Mouse (Mus musculus) lung, postnatal 10 days (tissue): ENCODE measurements around the gene G6pc3.
"Not testable (repeated sequence)": the region's sequence is repeated elsewhere in the genome, so short reads cannot be mapped to it uniquely, and the experiment has no call there.

Experiments used
- DNase-seq: peaks from one replicate; pipeline ENCODE4 v3.0.0; 2021

Gene G6pc3

DNA sequence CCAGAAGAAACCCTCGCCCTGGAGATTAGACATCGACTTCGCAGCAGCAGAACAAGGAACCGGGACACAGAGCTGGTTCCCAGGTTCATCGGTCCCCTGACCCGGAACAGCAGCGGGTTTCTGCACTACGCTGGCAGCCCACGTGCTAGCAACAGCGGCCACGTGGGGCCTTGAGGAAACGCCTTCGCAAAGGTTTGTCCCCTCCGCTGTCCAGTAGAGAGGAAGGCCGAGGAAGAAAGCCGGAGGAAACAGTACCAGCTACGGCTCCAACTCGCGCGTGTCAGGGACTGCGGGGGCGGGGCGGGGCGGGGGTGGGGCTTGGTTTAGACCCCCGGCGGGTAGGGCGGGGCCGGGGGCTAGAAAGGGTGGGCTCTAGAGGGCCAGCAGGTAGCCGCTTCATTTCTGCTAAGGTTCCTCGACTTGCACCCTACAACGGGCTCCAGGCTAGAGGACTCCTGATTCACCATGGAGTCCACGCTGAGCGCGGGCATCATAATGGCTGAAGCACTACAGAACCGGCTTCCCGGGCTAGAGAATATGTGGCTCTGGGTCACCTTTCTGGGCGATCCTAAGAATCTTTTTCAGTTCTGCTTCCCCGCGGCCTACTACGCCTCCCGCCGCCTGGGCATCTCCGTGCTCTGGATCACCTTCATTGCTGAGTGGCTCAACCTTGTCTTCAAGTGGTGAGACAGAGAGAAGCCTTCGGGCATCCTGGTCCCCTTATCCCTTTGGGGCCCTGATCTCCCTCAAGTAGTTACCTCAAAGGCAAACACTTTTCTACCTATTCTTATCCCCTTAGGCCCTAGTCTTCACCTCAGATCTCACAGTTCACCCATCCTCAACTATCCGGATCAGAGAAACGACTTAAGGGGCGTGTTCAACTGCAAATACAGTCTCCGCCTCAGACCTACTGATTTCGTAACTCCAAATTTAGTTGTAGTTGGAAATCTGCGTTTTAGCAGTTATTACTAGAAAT, at the start of gene G6pc3:
TSS of gene G6pc3 (plus strand) at position 160 of the 976 bp plus-strand sequence.
- peak; percentile 94 for DNase-seq

DNA sequence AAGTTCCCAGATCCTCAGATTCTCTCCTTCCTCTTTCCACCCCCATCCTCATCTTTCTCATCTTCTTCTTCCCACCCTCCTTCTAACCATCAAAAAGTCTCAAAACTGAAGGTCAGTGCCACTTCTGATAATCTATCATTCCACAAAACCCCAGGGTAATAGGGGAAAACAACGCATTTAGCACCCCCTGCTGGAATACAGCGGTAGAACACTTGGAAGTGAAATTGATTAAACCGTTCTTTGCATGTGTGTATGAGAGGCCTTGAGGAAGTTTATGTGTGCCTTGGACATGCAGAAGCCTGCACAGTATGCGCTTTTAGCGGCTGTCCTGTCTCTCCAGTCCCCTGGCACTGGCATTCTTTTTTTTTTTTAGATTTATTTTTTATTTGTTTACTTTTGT, 48.9 kb upstream of the G6pc3 start:
- DNase-seq: peak; percentile 77

GRCm38 (mm10) chr11:102142355-102142754, 47.1 kb upstream of the G6pc3 start:
- no peak for DNase-seq

DNA sequence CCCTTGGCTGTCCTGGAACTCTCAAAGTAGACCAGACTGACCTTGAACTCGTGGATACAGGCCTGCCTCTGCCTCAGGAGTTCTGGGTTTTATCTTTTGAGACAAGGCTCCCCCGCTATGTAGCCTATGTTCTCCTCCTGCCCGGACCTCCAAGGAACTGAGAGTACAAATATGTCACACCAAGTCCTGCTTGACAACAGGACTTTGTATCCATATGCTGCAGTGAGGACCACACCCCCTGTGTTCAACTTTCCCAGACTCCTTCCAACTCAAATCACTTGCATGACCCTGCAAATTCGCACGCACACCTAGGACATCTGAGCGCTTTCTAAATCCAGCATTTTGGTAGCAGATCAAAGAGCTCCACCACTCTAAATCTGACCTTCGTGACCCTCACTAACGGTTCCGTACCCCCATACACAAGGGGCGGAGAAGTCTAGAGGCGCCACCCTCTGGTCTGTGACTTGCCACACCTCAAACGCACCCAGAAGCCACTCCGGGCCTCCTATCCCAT, 44.4 kb upstream of the G6pc3 start:
- no peak for DNase-seq

DNA sequence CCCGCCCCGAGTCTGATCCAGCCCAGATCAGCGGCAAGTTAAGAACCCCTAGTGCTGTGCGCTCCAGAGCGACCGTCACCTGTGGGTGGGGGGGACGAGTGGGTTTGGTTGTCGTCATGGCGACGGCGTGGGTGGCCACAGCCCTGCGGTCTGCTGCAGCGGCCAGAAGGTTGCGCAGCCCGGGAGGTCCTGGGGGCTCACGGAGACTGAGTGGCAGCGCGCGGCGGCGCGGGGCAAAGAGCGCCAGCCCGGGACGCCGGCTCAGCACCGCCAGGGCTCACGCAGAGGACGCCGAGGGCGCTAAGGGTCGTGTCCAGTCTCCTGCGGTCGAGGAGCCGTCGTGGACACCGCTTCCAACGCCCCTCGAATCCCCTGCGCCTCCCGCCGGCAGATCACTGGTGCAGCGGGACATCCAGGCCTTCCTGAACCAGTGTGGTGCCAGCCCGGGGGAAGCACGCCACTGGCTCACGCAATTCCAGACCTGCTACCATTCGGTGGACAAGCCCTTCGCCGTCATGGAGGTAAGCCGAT, 43.9 kb upstream of the G6pc3 start, which contains the start of gene Nags:
TSS of gene Nags (plus strand) at position 43 of the 531 bp plus-strand sequence.
- no peak for DNase-seq

DNA sequence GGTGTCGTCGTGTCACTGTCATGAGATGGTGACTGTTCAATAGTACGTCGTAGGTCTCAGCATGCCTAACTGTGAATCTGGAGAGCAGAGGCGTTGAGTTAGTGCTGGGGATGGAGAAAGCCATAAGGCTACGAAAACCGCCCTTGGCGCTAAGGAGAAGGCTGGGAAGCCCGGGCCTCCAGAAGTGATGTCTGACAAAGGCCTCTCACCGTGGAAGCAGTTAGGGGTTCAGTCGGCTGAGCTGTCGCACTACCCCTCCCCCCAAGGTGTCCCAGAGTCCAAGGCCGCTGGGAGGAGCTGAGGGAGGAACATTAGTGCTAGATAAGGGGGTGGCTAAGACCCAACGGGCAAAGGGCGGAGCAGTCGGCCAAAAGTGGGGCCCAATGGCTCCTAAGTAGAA, 43.4 kb upstream of the G6pc3 start:
- DNase-seq: peak; percentile 30

GRCm38 (mm10) chr11:102146531-102146930, 42.9 kb upstream of the G6pc3 start:
- DNase-seq: no peak

DNA sequence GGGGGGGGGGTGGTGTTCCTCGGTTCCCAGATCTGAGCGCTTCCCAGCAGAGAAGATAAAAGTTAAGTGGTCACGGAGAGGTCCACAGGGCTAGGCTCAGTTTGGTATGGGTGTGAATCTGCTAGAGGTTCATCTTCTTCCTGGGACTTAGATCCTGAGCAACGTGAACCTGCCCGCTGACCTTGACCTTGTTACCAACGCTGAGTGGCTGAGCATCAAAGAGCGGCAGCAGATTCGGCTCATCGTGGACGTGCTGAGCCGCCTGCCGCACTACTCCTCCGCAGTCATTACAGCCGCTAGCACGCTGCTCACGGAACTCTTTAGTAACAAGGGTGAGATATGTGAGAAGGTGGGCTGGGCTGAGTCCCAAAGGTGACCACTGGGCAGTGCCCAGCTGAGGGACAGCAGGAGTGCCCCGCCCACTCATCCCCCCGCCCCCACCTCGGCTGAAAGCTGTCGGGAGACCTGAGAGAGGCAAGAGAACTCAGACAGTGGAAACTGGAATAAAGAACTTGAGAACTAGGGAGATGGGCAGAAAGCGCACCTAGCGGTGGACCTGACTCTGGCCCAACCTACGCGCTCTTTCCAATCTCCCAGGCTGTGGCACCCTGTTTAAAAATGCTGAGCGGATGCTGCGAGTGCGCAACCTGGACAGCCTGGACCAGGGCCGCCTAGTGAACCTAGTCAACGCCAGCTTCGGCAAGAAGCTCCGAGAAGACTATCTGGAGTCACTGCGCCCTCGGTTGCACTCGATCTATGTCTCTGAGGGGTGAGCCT, 42.0 kb upstream of the G6pc3 start:
- DNase-seq: no peak

GRCm38 (mm10) chr11:102156039-102156785, 33.2 kb upstream of the G6pc3 start, which contains the start of gene Tmem101:
Tmem101 (minus strand) TSS chr11:102156404.
- DNase-seq: peak; percentile 96

DNA sequence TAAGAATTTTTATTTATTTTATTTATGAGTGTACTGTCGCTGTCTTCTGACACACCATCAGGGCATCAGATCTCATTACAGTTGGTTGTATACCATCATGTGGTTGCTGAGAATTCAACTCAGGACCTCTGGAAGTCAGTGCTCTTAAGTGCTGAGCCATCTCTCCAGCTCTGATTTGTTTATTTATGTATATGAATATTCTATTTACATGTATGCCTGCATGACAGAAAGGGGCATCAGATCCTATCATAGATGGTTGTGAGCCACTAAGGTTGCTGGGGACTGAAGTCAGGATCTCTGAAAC, 32.7 kb upstream of the G6pc3 start:
- no peak for DNase-seq

DNA sequence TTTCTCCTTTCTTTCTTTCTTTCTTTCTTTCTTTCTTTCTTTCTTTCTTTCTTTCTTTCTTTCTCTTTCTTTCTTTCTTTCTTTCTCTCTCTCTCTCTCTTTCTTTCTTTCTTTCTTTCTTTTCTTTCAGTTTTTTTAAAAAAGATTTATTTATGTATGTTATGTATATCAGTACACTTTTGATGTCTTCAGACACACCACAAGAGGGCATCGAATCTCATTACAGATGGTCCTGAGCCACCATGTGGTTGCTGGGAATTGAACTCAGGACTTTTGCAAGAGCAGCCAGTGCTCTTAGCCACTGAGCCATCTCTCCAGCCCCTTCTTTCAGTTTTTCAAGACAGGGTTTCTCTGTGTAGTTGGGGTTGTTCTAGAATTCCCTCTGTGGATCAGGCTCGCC, 31.4 kb upstream of the G6pc3 start:
- not testable (repeated sequence) for DNase-seq

GRCm38 (mm10) chr11:102159781-102160180, 29.6 kb upstream of the G6pc3 start:
- DNase-seq: no peak

DNA sequence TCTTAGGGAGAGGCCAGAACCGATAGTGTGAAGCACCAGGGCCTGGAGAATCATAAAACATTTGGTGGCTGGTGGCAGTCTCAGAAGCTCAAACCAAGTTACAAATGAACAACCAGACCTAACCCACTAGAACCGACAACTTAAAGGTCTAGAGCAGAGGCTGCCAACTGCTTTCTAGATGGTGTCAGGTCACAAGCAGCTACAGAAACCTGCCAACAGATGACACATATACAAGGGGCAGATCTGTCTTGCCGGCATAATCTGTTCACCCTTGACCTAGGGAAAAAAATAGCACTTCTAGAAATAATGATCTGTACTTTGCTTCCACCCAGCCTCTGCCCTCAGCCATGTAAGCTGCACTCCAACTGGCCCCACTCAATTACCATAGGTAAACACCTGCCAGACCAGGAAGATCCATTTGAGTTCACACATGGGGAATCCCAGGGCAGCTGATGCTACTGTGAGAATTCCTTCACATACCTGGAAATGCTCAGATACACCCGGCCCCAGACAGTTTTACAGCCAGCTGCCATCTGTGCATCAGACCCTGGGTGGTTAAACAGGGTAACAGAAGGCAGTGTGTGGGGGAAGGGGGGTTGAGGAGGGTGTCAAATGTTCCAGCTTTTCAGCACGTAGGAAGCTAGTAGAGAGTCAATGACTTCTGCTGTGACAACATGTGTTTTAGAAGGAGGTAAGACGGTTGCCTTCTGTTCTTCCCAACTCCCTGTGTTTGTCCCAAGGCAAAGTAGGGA, 23.3 kb upstream of the G6pc3 start:
- DNase-seq: no peak

DNA sequence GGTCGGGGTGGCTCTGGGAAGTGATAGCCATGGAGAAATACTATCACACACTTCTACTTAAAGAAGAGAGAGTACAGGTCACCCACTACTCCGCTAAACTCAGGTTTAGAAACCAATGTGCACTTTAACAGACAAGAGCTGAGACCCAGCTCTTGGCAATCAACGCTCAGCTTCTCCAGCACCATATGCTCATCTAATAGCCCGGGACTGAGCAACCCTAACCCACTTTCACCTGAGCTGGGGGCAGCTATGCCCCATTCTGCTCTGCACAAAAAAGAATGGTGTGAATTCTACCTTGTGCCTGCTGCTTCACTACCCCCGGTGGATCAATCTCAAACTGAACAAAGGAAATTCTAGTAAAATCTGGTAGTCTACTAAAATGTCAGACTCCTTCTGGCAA, 21.9 kb upstream of the G6pc3 start:
- no peak for DNase-seq

GRCm38 (mm10) chr11:102168689-102169088, 20.7 kb upstream of the G6pc3 start:
- DNase-seq: no peak

DNA sequence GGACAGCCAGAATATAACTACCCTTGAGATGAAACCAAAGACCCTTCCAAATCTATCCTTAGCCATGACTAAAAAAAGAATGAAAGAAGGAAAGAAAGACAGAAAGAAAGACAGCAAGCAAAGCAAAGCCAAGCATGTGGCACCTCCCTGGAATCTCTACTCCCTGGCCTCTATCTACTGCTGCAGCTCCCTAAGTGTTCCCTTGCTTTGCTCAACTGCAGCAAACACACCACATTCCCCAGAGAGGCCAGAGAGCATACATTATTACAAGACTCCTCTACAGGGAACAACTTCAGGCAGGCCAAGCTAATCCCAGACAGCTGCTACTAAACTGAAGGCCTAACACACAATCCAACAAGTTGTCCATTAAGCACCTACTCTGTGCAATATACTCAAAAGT, 9.6 kb upstream of the G6pc3 start:
- no peak for DNase-seq

DNA sequence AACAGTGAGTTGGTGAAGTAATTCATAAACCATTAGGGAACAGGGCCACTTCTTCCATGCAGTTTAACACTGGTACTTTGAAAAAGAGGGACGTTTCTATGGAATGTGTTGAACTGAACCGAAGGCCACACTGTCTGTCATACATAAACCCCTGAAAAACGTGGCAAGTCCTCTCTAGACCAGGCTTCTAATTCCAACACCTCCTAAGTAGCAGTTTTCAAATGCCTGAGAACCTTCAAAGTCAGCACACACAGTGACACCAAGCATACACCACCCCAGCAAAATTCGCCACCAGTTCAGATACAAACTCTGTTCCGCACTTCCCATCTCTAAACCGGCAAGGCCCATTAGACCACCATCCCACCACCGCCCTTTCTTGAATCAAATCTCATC, 5.2 kb upstream of the G6pc3 start:
- DNase-seq: no peak

DNA sequence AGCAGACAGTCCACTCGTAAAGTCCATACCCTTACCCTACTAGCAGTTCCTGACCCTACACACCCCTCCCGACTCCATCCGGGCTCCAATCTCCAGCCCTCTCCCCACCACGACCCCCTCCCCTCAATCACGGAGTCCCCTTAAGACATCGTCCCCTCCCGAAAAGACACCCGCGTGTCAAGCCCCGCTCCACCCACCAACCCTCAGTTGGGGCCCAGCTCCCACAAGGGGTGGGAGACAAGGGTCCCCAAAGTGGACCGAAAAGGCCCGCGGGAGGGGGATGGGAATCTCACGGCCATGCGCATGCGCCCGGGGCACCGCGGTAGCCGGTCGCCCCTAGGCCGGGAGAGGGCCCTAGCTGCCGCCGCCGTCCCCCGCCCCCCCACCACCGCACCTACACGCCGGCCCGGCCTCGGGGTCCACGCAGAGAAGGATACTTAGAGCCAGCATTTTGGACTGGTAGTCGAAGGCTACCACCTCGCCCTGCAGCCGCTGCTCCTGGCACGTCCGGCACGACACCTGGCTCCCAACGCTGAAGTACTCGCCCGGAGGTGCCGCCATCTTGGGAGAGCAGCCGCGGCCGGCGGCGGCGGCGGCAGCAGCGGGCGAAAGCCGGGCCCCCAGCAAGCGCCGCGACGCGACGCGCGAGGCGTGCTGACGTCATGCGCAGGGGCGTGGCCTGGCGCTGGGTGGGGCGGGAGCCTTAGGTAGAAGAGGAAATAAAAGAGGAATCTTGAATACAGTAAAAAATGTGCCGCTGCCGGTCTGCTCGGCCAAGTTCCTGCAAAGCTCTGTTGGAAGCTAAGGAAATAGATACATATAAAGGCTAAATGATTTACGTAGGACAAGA, 4.5 kb upstream of the G6pc3 start, which contains the start of gene Lsm12:
TSS of gene Lsm12 (minus strand) at position 651 of the 850 bp plus-strand sequence.
- DNase-seq: peak; percentile 98

DNA sequence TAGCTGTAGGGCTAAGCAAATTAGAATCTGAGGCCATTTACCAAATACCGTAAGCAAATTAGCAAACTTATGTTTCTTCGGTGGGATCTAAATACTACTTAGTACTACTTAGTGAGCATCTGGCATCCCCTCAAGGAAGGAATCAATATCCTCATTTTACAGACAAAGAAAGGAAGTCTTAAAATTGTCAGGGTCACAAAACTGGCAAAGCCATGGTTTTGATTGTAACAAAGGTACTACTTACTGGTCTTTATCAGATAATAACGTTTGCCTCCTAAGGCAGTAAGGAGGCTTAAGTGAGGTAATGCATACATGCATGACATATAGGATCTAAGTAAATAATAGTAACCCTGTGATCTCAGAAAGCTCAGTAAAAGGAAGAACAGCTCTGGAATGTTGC, 3.7 kb upstream of the G6pc3 start:
- DNase-seq: no peak

GRCm38 (mm10) chr11:102186235-102186634, 3.2 kb upstream of the G6pc3 start:
- no peak for DNase-seq

- no peak for DNase-seq
Observed at GRCm38 (mm10) chr11:102188980-102189379, 440 bp upstream of the G6pc3 start.
